Comparison of ENCODE assay signal across 14 mouse cellular contexts in the genomic region with DNA sequence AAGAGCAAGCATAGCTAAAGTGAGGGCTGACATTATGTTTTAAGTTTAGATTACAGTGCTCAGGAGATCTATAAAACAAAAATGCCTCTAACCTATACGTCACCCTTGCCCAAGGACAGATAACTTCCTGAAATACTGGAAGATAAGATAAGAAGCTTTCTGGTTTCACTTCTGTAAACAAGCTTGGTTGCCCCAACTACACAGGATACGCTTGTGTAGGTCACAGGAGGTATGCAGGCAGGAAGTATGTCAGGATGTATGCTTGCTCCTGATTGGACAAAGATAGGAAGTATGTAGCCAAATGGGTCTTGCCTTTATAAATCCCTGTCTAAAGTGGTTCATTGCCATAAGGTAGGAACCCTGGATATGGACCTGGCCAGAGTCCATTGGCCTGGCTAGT. TPM values are rescaled to one million over a fixed set of nuclear protein-coding genes. Genes with fewer than 3 reads are reported as not detected.
DNase-seq lines count a peak whose midpoint lies in the region; ATAC-seq lines count a peak whose summit lies in the region.
"Had no signal": no experiment of that assay in that cellular context is flagged by ENCODE, and none has a peak within 500 bp of the region (broad histone marks: within the 10 kb centered on the region; RNA-seq: fewer than 3 reads in every experiment).

No protein-coding gene starts in this region.

- no peak overlapping the region for H3K4me2 ChIP-seq in lung, embryonic 15.5 days
- H3K4me2 ChIP-seq in liver, embryonic 13.5 days, result no peak overlapping the region
- no peak overlapping the region for H3K4me2 ChIP-seq in midbrain, embryonic 15.5 days
- H3K4me2 ChIP-seq: forebrain, embryonic 12.5 days had no signal

- WGBS in lung, embryonic 15.5 days, result 30% methylated on average over 2 of the region's 2 CpGs
- WGBS in liver, embryonic 13.5 days (ENCODE audit: insufficient replicate concordance), result 19% methylated on average over 2 of the region's 2 CpGs
- 76% methylated on average over 2 of the region's 2 CpGs for WGBS in midbrain, embryonic 15.5 days

- H3K36me3 ChIP-seq in lung, embryonic 15.5 days, result no peaks in the 10 kb centered on the region
- H3K36me3 ChIP-seq in liver, embryonic 13.5 days, result no peaks in the 10 kb centered on the region
- no peaks in the 10 kb centered on the region for H3K36me3 ChIP-seq in splenic B cell, adult 2 months (ENCODE audit: control insufficient read depth, insufficient read depth, low read length, poor library complexity, severe bottlenecking)
- H3K36me3 ChIP-seq in midbrain, embryonic 15.5 days (replicated peaks), result no peaks in the 10 kb centered on the region
- H3K36me3 ChIP-seq: forebrain, embryonic 12.5 days had no signal

- H3K27ac ChIP-seq in lung, embryonic 15.5 days, result peak overlapping the region; percentile 10; the same call in 1 of the 2 replicates
- H3K27ac ChIP-seq in liver, embryonic 13.5 days, result no peak overlapping the region
- H3K27ac ChIP-seq in midbrain, embryonic 15.5 days, result no peak overlapping the region
- H3K27ac ChIP-seq: forebrain, embryonic 12.5 days; layer of hippocampus, adult 2 months had no signal

- no peaks in the 10 kb centered on the region for H3K4me1 ChIP-seq in lung, embryonic 15.5 days
- peaks cover 8% of the 10 kb centered on the region; the same call in 1 of the 2 replicates for H3K4me1 ChIP-seq in liver, embryonic 13.5 days (replicated peaks)
- no peaks in the 10 kb centered on the region for H3K4me1 ChIP-seq in midbrain, embryonic 15.5 days
- H3K4me1 ChIP-seq: forebrain, embryonic 12.5 days had no signal

- no peak overlapping the region for H3K9ac ChIP-seq in lung, embryonic 15.5 days
- no peak overlapping the region for H3K9ac ChIP-seq in liver, embryonic 13.5 days
- H3K9ac ChIP-seq in midbrain, embryonic 15.5 days, result no peak overlapping the region
- H3K9ac ChIP-seq: forebrain, embryonic 12.5 days had no signal

- H3K4me3 ChIP-seq in lung, embryonic 15.5 days, result no peak overlapping the region
- no peak overlapping the region for H3K4me3 ChIP-seq in liver, embryonic 13.5 days (replicated peaks)
- no peak overlapping the region for H3K4me3 ChIP-seq in midbrain, embryonic 15.5 days
- H3K4me3 ChIP-seq: forebrain, embryonic 12.5 days; layer of hippocampus, adult 2 months; myocyte had no signal

- no peaks in the 10 kb centered on the region for H3K9me3 ChIP-seq in lung, embryonic 15.5 days
- H3K9me3 ChIP-seq in liver, embryonic 13.5 days (replicated peaks), result no peaks in the 10 kb centered on the region
- H3K9me3 ChIP-seq in midbrain, embryonic 15.5 days, result no peaks in the 10 kb centered on the region
- H3K9me3 ChIP-seq: forebrain, embryonic 12.5 days had no signal

- DNase-seq in lung, postnatal 10 days, result no peak
- peak; percentile 42 for DNase-seq in T-cell, adult 2 months (ENCODE audit: low spot score)
- DNase-seq in liver, embryonic 13.5 days, result no peak
- peak; percentile 88 for DNase-seq in splenic B cell, adult 2 months (ENCODE audit: low read depth, low spot score)
- no peak for DNase-seq in kidney, adult 11 months
- no peak for DNase-seq in urinary bladder, postnatal 36 days (ENCODE audit: low spot score in 2 of 2)
- DNase-seq: adrenal gland, postnatal 10 days; cerebellum, adult 11 months; gastrocnemius, postnatal 36 days had no signal

- H3K27me3 ChIP-seq in lung, embryonic 15.5 days, result no peaks in the 10 kb centered on the region
- no peaks in the 10 kb centered on the region for H3K27me3 ChIP-seq in liver, embryonic 13.5 days
- no peaks in the 10 kb centered on the region for H3K27me3 ChIP-seq in splenic B cell, adult 2 months (ENCODE audit: control insufficient read depth, insufficient read depth, low read length, poor library complexity, severe bottlenecking)
- no peaks in the 10 kb centered on the region; the same call in 1 of the 2 replicates for H3K27me3 ChIP-seq in midbrain, embryonic 15.5 days (replicated peaks)
- H3K27me3 ChIP-seq: forebrain, embryonic 12.5 days had no signal

- ATAC-seq in lung, embryonic 15.5 days (ENCODE audit: borderline replicate concordance, extremely low read depth, low FRiP score, low TSS enrichment), result peak; percentile 46
- ATAC-seq in liver, embryonic 13.5 days (ENCODE audit: low read depth), result 0 out of 2 replicates have a peak, but pooled peaks have one; percentile 52
- no peak for ATAC-seq in midbrain, embryonic 15.5 days (replicated peaks)

RNA-seq across cellular contexts. Expression of a gene that starts 23.4 kb away (rescaled TPM):
- polyA plus RNA-seq in lung, embryonic 15.5 days (2015; fragmentation: Nextera tagmentation; extraction: Ambion mirVana), result 32.6 and 34.1 TPM in 2 replicates
- polyA plus RNA-seq in liver, embryonic 13.5 days (2015; fragmentation: Nextera tagmentation; extraction: Ambion mirVana), result 5.3 and 6.4 TPM in 2 replicates
- 7.4 and 8.6 TPM in 2 replicates for polyA plus RNA-seq in midbrain, embryonic 15.5 days (2015; fragmentation: Nextera tagmentation; extraction: Ambion mirVana)

RNA-seq across cellular contexts. Expression of a gene that starts 40.8 kb away (rescaled TPM):
- 11.1 and 11.7 TPM in 2 replicates for polyA plus RNA-seq in lung, embryonic 15.5 days (2015; fragmentation: Nextera tagmentation; extraction: Ambion mirVana)
- 6.0 and 6.4 TPM in 2 replicates for polyA plus RNA-seq in liver, embryonic 13.5 days (2015; fragmentation: Nextera tagmentation; extraction: Ambion mirVana)
- polyA plus RNA-seq in midbrain, embryonic 15.5 days (2015; fragmentation: Nextera tagmentation; extraction: Ambion mirVana), result 2.3 and 2.7 TPM in 2 replicates

Comparison
In these comparisons a context has a peak if more than half of its experiments do, and no peak if none do; other contexts are left out.
1. DNase-seq: peak in T-cell, adult 2 months (single experiment) and splenic B cell, adult 2 months (single experiment); none in lung, postnatal 10 days (single experiment), liver, embryonic 13.5 days (single experiment), kidney, adult 11 months (single experiment) and urinary bladder, postnatal 36 days (0 of 2).